23 mouse cellular contexts compared by ENCODE assay signal in the genomic region with DNA sequence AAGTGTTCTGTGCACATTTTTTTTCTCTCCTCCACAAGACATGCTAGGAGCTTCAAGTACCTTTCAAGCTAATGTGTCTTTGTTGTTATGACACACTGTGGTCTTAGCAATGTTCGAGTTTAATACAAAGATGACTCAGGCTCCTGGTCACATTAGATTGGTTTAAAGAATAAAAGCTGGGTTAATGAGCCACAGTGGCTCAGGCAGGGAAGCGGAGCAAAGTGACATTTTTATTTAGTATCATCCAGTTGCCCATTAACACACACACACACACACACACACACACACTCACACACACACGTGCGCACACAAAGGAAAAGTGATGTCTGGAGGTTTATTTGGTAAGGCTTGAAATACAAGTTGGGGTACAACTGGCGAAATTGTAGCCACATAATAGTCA.
A peak's percentile ranks its signal among the peaks of the same experiment; 100 is the strongest.
DNase-seq lines count a peak whose midpoint lies in the region; ATAC-seq and TF ChIP-seq lines count a peak whose summit lies in the region.
"Had no signal": no experiment of that assay in that cellular context is flagged by ENCODE, and none has a peak within 500 bp of the region (broad histone marks: within the 10 kb centered on the region; RNA-seq: fewer than 3 reads in every experiment).

No protein-coding gene starts in this region.

- H3K27ac ChIP-seq in gastrocnemius, adult 2 months, result peak overlapping the region; percentile 70; the same call in 1 of the 2 replicates
- peak overlapping the region; percentile 96 for H3K27ac ChIP-seq in heart, embryonic 16.5 days (ENCODE audit: low read length)
- peak overlapping the region; percentile 13; the same call in 1 of the 2 replicates for H3K27ac ChIP-seq in kidney, embryonic 16.5 days (ENCODE audit: low read length)
- H3K27ac ChIP-seq in forebrain, embryonic 16.5 days (ENCODE audit: low read length), result peak overlapping the region; percentile 39; the same call in 1 of the 2 replicates
- no peak overlapping the region for H3K27ac ChIP-seq in intestine, embryonic 15.5 days
- H3K27ac ChIP-seq: embryonic facial prominence, embryonic 12.5 days; hindbrain, embryonic 10.5 days; limb, embryonic 10.5 days; liver, embryonic 15.5 days; lung, embryonic 15.5 days; midbrain, embryonic 13.5 days had no signal

- H3K9ac ChIP-seq in heart, embryonic 16.5 days (ENCODE audit: low read length), result no peak overlapping the region
- H3K9ac ChIP-seq in kidney, embryonic 16.5 days (replicated peaks; ENCODE audit: low read length), result no peak overlapping the region
- no peak overlapping the region for H3K9ac ChIP-seq in forebrain, embryonic 16.5 days (replicated peaks; ENCODE audit: low read depth, low read length)
- no peak overlapping the region for H3K9ac ChIP-seq in intestine, embryonic 15.5 days
- H3K9ac ChIP-seq: embryonic facial prominence, embryonic 12.5 days; liver, embryonic 15.5 days; lung, embryonic 15.5 days; midbrain, embryonic 13.5 days had no signal

- no peak for TF ChIP-seq CTCF in gastrocnemius, adult 2 months (IDR thresholded peaks at IDR 0.05)

- H3K27me3 ChIP-seq in heart, embryonic 16.5 days (ENCODE audit: control insufficient read depth, insufficient read depth, low read length), result no peaks in the 10 kb centered on the region
- H3K27me3 ChIP-seq in kidney, embryonic 16.5 days (ENCODE audit: insufficient read depth, low read length), result no peaks in the 10 kb centered on the region
- H3K27me3 ChIP-seq in forebrain, embryonic 16.5 days (replicated peaks; ENCODE audit: control insufficient read depth, insufficient read depth, low read length), result no peaks in the 10 kb centered on the region
- H3K27me3 ChIP-seq in intestine, embryonic 15.5 days (replicated peaks), result no peaks in the 10 kb centered on the region
- H3K27me3 ChIP-seq: embryonic facial prominence, embryonic 12.5 days; liver, embryonic 15.5 days; lung, embryonic 15.5 days; midbrain, embryonic 13.5 days; Patski had no signal

- no peak for ATAC-seq in heart, embryonic 16.5 days (replicated peaks; ENCODE audit: extremely low read depth, insufficient read depth, low FRiP score)
- no peak for ATAC-seq in kidney, embryonic 16.5 days (ENCODE audit: low FRiP score, low TSS enrichment)
- no peak for ATAC-seq in forebrain, embryonic 16.5 days
- ATAC-seq in intestine, embryonic 15.5 days, result no peak
- ATAC-seq: hindbrain, embryonic 16.5 days; intestine, embryonic 16.5 days; midbrain, embryonic 13.5 days; Patski had no signal

- H3K4me3 ChIP-seq in gastrocnemius, adult 2 months, result no peak overlapping the region
- H3K4me3 ChIP-seq in heart, embryonic 16.5 days (ENCODE audit: low read length), result no peak overlapping the region
- no peak overlapping the region for H3K4me3 ChIP-seq in kidney, embryonic 16.5 days (ENCODE audit: low read length)
- H3K4me3 ChIP-seq in forebrain, embryonic 16.5 days (replicated peaks; ENCODE audit: low read length), result no peak overlapping the region
- no peak overlapping the region for H3K4me3 ChIP-seq in intestine, embryonic 15.5 days (replicated peaks)
- H3K4me3 ChIP-seq: embryonic facial prominence, embryonic 12.5 days; erythroblast, embryonic 14.5 days; hindbrain, embryonic 10.5 days; limb, embryonic 10.5 days; liver, embryonic 15.5 days; lung, embryonic 15.5 days; megakaryocyte, embryonic 14.5 days; midbrain, embryonic 13.5 days had no signal

- no peaks in the 10 kb centered on the region for H3K9me3 ChIP-seq in heart, embryonic 16.5 days (replicated peaks; ENCODE audit: control insufficient read depth, low read length)
- H3K9me3 ChIP-seq in kidney, embryonic 16.5 days (ENCODE audit: low read length), result no peaks in the 10 kb centered on the region
- H3K9me3 ChIP-seq in forebrain, embryonic 16.5 days (ENCODE audit: control insufficient read depth, low read length), result no peaks in the 10 kb centered on the region
- no peaks in the 10 kb centered on the region for H3K9me3 ChIP-seq in intestine, embryonic 15.5 days
- H3K9me3 ChIP-seq: embryonic facial prominence, embryonic 12.5 days; hindbrain, embryonic 10.5 days; limb, embryonic 10.5 days; liver, embryonic 15.5 days; lung, embryonic 15.5 days; midbrain, embryonic 13.5 days had no signal

- H3K4me1 ChIP-seq in heart, embryonic 16.5 days (ENCODE audit: control insufficient read depth, insufficient read depth, low read length), result peaks cover 25% of the 10 kb centered on the region
- peaks cover 29% of the 10 kb centered on the region for H3K4me1 ChIP-seq in kidney, embryonic 16.5 days (ENCODE audit: insufficient read depth, low read length)
- peaks cover 38% of the 10 kb centered on the region for H3K4me1 ChIP-seq in forebrain, embryonic 16.5 days (replicated peaks; ENCODE audit: control insufficient read depth, insufficient read depth, low read length)
- no peaks in the 10 kb centered on the region; the same call in 1 of the 2 replicates for H3K4me1 ChIP-seq in intestine, embryonic 15.5 days (replicated peaks)
- H3K4me1 ChIP-seq: liver, embryonic 15.5 days had no signal

- no peak for DNase-seq in gastrocnemius, adult 2 months
- DNase-seq in gastrocnemius, postnatal 25 days, result no peak
- DNase-seq in heart, adult 9 months (ENCODE audit: low spot score in 2 of 2), result no peak
- no peak for DNase-seq in kidney, adult 11 months
- DNase-seq: cerebellum, adult 18-20 months; cerebellum, postnatal 14 days; liver; lung, postnatal 36 days had no signal

- no peaks in the 10 kb centered on the region; the same call in 1 of the 2 replicates for H3K36me3 ChIP-seq in heart, embryonic 16.5 days (ENCODE audit: control insufficient read depth, insufficient read depth)
- H3K36me3 ChIP-seq in kidney, embryonic 16.5 days (ENCODE audit: insufficient read depth, low read length), result no peaks in the 10 kb centered on the region
- no peaks in the 10 kb centered on the region for H3K36me3 ChIP-seq in forebrain, embryonic 16.5 days (ENCODE audit: control insufficient read depth, insufficient read depth)
- no peaks in the 10 kb centered on the region for H3K36me3 ChIP-seq in intestine, embryonic 15.5 days
- H3K36me3 ChIP-seq: embryonic facial prominence, embryonic 12.5 days; hindbrain, embryonic 10.5 days; limb, embryonic 10.5 days; liver, embryonic 15.5 days; lung, embryonic 15.5 days; midbrain, embryonic 13.5 days had no signal

- H3K4me2 ChIP-seq in heart, embryonic 16.5 days (ENCODE audit: low read depth, low read length), result no peak overlapping the region
- H3K4me2 ChIP-seq in kidney, embryonic 16.5 days (replicated peaks; ENCODE audit: low read depth, low read length), result no peak overlapping the region
- no peak overlapping the region for H3K4me2 ChIP-seq in forebrain, embryonic 16.5 days (ENCODE audit: low read length)
- H3K4me2 ChIP-seq in intestine, embryonic 15.5 days (replicated peaks), result no peak overlapping the region
- H3K4me2 ChIP-seq: embryonic facial prominence, embryonic 12.5 days; liver, embryonic 15.5 days; lung, embryonic 15.5 days; midbrain, embryonic 13.5 days had no signal

- intact Hi-C loops in gastrocnemius, adult 2 months (cut with DNase I), result loop anchor here (5.0 kb wide), 1 partner anchor 67 kb away; no protein-coding TSS in a partner anchor

- 84% methylated on average over 5 of the region's 5 CpGs for WGBS in heart, embryonic 16.5 days
- 43% methylated on average over 5 of the region's 5 CpGs for WGBS in kidney, embryonic 16.5 days
- WGBS in forebrain, embryonic 16.5 days, result 64% methylated on average over 5 of the region's 5 CpGs
- WGBS in intestine, embryonic 15.5 days, result 79% methylated on average over 5 of the region's 5 CpGs
